ENCODE assay signal across 32 mouse cellular contexts in the genomic region with DNA sequence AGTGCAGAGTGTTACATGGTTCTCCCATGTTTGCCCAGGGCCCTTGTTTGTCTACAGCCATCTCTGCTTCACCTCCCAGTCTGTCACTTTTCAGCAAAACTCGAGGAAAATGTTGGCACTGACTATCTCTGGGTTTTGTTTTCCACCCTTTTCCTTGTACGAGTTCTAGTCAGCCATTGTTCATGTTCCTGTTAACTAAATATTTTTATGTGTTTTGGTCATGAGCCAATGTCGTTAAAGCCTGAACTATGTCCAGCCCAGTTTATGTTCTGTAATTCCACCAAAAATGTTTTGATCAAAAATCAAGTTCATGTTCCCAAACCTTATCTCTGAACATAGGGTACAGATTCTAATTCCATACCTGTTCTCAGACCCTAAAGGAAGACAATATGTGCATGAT. TPM values are rescaled to one million over a fixed set of nuclear protein-coding genes. Genes with fewer than 3 reads are reported as not detected.
DNase-seq lines count a peak whose midpoint lies in the region; ATAC-seq and TF ChIP-seq lines count a peak whose summit lies in the region.
"Had no signal": no experiment of that assay in that cellular context is flagged by ENCODE, and none has a peak within 500 bp of the region (broad histone marks: within the 10 kb centered on the region; RNA-seq: fewer than 3 reads in every experiment).

No protein-coding gene starts in this region.

- H3K27me3 ChIP-seq in kidney, embryonic 15.5 days, result no peaks in the 10 kb centered on the region
- H3K27me3 ChIP-seq in lung, embryonic 15.5 days, result no peaks in the 10 kb centered on the region
- no peaks in the 10 kb centered on the region for H3K27me3 ChIP-seq in myocyte (ENCODE audit: control insufficient read depth, insufficient read depth, insufficient read length)
- H3K27me3 ChIP-seq: embryonic facial prominence, embryonic 13.5 days; midbrain, embryonic 15.5 days; neural tube, embryonic 15.5 days had no signal

- no peak for TF ChIP-seq POLR2A in myocyte (IDR thresholded peaks at IDR 0.05; ENCODE audit: insufficient read length, low read depth)

- peaks cover 4% of the 10 kb centered on the region; the same call in 1 of the 2 replicates for H3K36me3 ChIP-seq in kidney, embryonic 15.5 days
- H3K36me3 ChIP-seq in lung, embryonic 15.5 days, result no peaks in the 10 kb centered on the region
- H3K36me3 ChIP-seq in myocyte (ENCODE audit: control insufficient read depth, insufficient read depth), result no peaks in the 10 kb centered on the region
- H3K36me3 ChIP-seq: midbrain, embryonic 15.5 days; neural tube, embryonic 15.5 days had no signal

- H3K4me3 ChIP-seq in gastrocnemius, adult 2 months, result no peak overlapping the region
- H3K4me3 ChIP-seq in kidney, embryonic 15.5 days (replicated peaks), result no peak overlapping the region
- H3K4me3 ChIP-seq in lung, embryonic 15.5 days, result no peak overlapping the region; the same call in 1 of the 2 replicates
- H3K4me3 ChIP-seq in myocyte, result no peak overlapping the region
- H3K4me3 ChIP-seq: embryonic facial prominence, embryonic 13.5 days; forebrain, embryonic 10.5 days; midbrain, embryonic 15.5 days had no signal

- no peak overlapping the region for H3ac ChIP-seq in myocyte (ENCODE audit: control insufficient read depth, insufficient read length)

- H3K9ac ChIP-seq in kidney, embryonic 15.5 days, result no peak overlapping the region
- no peak overlapping the region for H3K9ac ChIP-seq in lung, embryonic 15.5 days
- H3K9ac ChIP-seq: forebrain, postnatal 0 days; hindbrain, embryonic 14.5 days; liver, postnatal 0 days; midbrain, embryonic 15.5 days had no signal

- 50% methylated on average over 3 of the region's 3 CpGs for WGBS in kidney, embryonic 15.5 days
- WGBS in lung, embryonic 15.5 days, result 12% methylated on average over 3 of the region's 3 CpGs

- H3K4me1 ChIP-seq in kidney, embryonic 15.5 days, result peaks cover 33% of the 10 kb centered on the region
- peaks cover 40% of the 10 kb centered on the region for H3K4me1 ChIP-seq in lung, embryonic 15.5 days

- peak overlapping the region; percentile 95 for H3K27ac ChIP-seq in gastrocnemius, adult 2 months
- H3K27ac ChIP-seq in kidney, embryonic 15.5 days, result peak overlapping the region; percentile 34; the same call in 1 of the 2 replicates
- peak overlapping the region; percentile 96 for H3K27ac ChIP-seq in lung, embryonic 15.5 days
- H3K27ac ChIP-seq: forebrain, embryonic 10.5 days; hindbrain, embryonic 14.5 days; midbrain, embryonic 15.5 days had no signal

- no peak for DNase-seq in gastrocnemius, adult 2 months
- DNase-seq in gastrocnemius, postnatal 4 days (ENCODE audit: low spot score in 2 of 2), result no peak
- DNase-seq in kidney, postnatal 4 days, result no peak
- no peak for DNase-seq in lung, postnatal 4 days
- no peak for DNase-seq in cerebellum, adult 9-10 months
- DNase-seq: adrenal gland, postnatal 14 days; cerebellum, postnatal 10 days; forebrain, postnatal 0 days; liver, postnatal 0 days had no signal

- intact Hi-C loops in gastrocnemius, adult 2 months (cut with DNase I), result no loop called here

- no peaks in the 10 kb centered on the region for H3K9me3 ChIP-seq in kidney, embryonic 15.5 days (replicated peaks)
- no peaks in the 10 kb centered on the region for H3K9me3 ChIP-seq in lung, embryonic 15.5 days
- H3K9me3 ChIP-seq: embryonic facial prominence, embryonic 13.5 days; forebrain, embryonic 10.5 days; midbrain, embryonic 15.5 days; neural tube, embryonic 15.5 days had no signal

- no peak overlapping the region for H3K4me2 ChIP-seq in kidney, embryonic 15.5 days
- peak overlapping the region; percentile 90 for H3K4me2 ChIP-seq in lung, embryonic 15.5 days
- H3K4me2 ChIP-seq in myocyte (ENCODE audit: low read depth), result peak overlapping the region; percentile 98

- peaks cover 29% of the 10 kb centered on the region for H3K79me2 ChIP-seq in myocyte (ENCODE audit: control insufficient read depth, insufficient read depth)

- TF ChIP-seq CTCF in gastrocnemius, adult 2 months (IDR thresholded peaks at IDR 0.05), result no peak

- ATAC-seq in kidney, embryonic 15.5 days (replicated peaks; ENCODE audit: low FRiP score), result no peak
- no peak for ATAC-seq in lung, embryonic 15.5 days (ENCODE audit: borderline replicate concordance, extremely low read depth, low FRiP score, low TSS enrichment)
- ATAC-seq: activated CD4-positive, CD25-positive, alpha-beta regulatory T cell, adult 4 months; CD4-positive, CD25-positive, alpha-beta regulatory T cell, adult 4 months; forebrain, postnatal 0 days; liver, postnatal 0 days; midbrain, embryonic 15.5 days had no signal

TF ChIP-seq in myocyte, 11 proteins besides CTCF, POLR2A, EP300 and RAD21:
- no peak for TF ChIP-seq REST (IDR thresholded peaks at IDR 0.05; ENCODE audit: insufficient read depth, insufficient read length)
- no peak for TF ChIP-seq TCF12 (IDR thresholded peaks at IDR 0.05; ENCODE audit: insufficient read depth, poor library complexity, severe bottlenecking)
- TF ChIP-seq E2F4 (IDR thresholded peaks at IDR 0.05; ENCODE audit: insufficient read depth), result no peak
- no peak for TF ChIP-seq USF1 (IDR thresholded peaks at IDR 0.05; ENCODE audit: low read depth)
- no peak for TF ChIP-seq TCF3 (IDR thresholded peaks at IDR 0.05; ENCODE audit: insufficient read length, low read depth)
- TF ChIP-seq SRF (IDR thresholded peaks at IDR 0.05; ENCODE audit: control insufficient read depth, insufficient read length, low read depth), result no peak
- TF ChIP-seq CEBPB (IDR thresholded peaks at IDR 0.05; ENCODE audit: insufficient read depth, poor library complexity, severe bottlenecking), result no peak
- TF ChIP-seq MYOG (IDR thresholded peaks at IDR 0.05; ENCODE audit: control insufficient read depth in 1 of 3, insufficient read depth in 1 of 3, insufficient read length in 2 of 3, low read depth in 2 of 3), result no peak
- no peak for TF ChIP-seq MYOD1 (IDR thresholded peaks at IDR 0.05; ENCODE audit: control insufficient read depth in 1 of 3, insufficient read length in 2 of 3, low read depth in 2 of 3)
- no peak for TF ChIP-seq POLR2AphosphoS2 (IDR thresholded peaks at IDR 0.05; ENCODE audit: insufficient read length, low read depth)
- no peak for TF ChIP-seq MAX (IDR thresholded peaks at IDR 0.05; ENCODE audit: low read depth)

RNA-seq across cellular contexts. Expression of a gene that starts 1.6 kb away (rescaled TPM):
- 10 to 100 TPM; 13.1 to 14.4 TPM for total RNA-seq in gastrocnemius, adult 2 months (2021)
- total RNA-seq in gastrocnemius, postnatal 4 days (2021), result 10 to 100 TPM; 33.4 to 35.3 TPM
- 83.1 and 84.0 TPM in 2 replicates for polyA plus RNA-seq in kidney, embryonic 15.5 days (2015; fragmentation: Nextera tagmentation; extraction: Ambion mirVana)
- polyA plus RNA-seq in lung, embryonic 15.5 days (2015; fragmentation: Nextera tagmentation; extraction: Ambion mirVana), result 85.6 and 87.4 TPM in 2 replicates
- 38.8 TPM for polyA plus RNA-seq in myocyte (2012; fragmentation: generic; extraction: Trizol)

RNA-seq across cellular contexts. Expression of a gene that starts 16.9 kb away (rescaled TPM):
- not detected for total RNA-seq in gastrocnemius, adult 2 months (2021)
- total RNA-seq in gastrocnemius, postnatal 4 days (2021), result not detected
- polyA plus RNA-seq in kidney, embryonic 15.5 days (2015; fragmentation: Nextera tagmentation; extraction: Ambion mirVana), result not detected in 2 replicates
- not detected in 2 replicates for polyA plus RNA-seq in lung, embryonic 15.5 days (2015; fragmentation: Nextera tagmentation; extraction: Ambion mirVana)
- polyA plus RNA-seq in myocyte (2012; fragmentation: generic; extraction: Trizol), result not detected
- total RNA-seq: adrenal gland, postnatal 14 days; ES-E14; forebrain, postnatal 0 days; gastrocnemius, adult 18-20 months; granulocyte monocyte progenitor cell, adult 5-6 weeks; heart, postnatal 36 days; layer of hippocampus, postnatal 10 days; left cerebral cortex, adult 8-10 months; megakaryocyte-erythroid progenitor cell, adult 5-6 weeks had no signal
- polyA plus RNA-seq: activated CD4-positive, CD25-positive, alpha-beta regulatory T cell, adult 4 months; brain, embryonic 14.5 days; embryonic facial prominence, embryonic 13.5 days; forebrain, embryonic 10.5 days; forebrain, postnatal 0 days; hindbrain, embryonic 14.5 days; intestine, embryonic 14.5 days; limb, embryonic 11.5 days; midbrain, embryonic 15.5 days; neural tube, embryonic 15.5 days; stomach, embryonic 16.5 days; thymus, postnatal 0 days; urinary bladder, adult 2 months had no signal

RNA-seq across cellular contexts. Expression of a gene that starts 39.7 kb away (rescaled TPM):
- under 1 TPM in 1 of 2 experiments, not detected in 1; 0.42 TPM for total RNA-seq in gastrocnemius, adult 2 months (2021)
- under 1 TPM; 0.23 to 0.25 TPM for total RNA-seq in gastrocnemius, postnatal 4 days (2021)
- not detected in 2 replicates for polyA plus RNA-seq in kidney, embryonic 15.5 days (2015; fragmentation: Nextera tagmentation; extraction: Ambion mirVana)
- polyA plus RNA-seq in lung, embryonic 15.5 days (2015; fragmentation: Nextera tagmentation; extraction: Ambion mirVana), result 0.09 TPM in 1 of 2 replicates, not detected in the other
- polyA plus RNA-seq in myocyte (2012; fragmentation: generic; extraction: Trizol), result not detected
- total RNA-seq: ES-E14; forebrain, postnatal 0 days; granulocyte monocyte progenitor cell, adult 5-6 weeks; heart, postnatal 36 days; megakaryocyte-erythroid progenitor cell, adult 5-6 weeks had no signal
- polyA plus RNA-seq: activated CD4-positive, CD25-positive, alpha-beta regulatory T cell, adult 4 months; CD4-positive, CD25-positive, alpha-beta regulatory T cell, adult 4 months; embryonic facial prominence, embryonic 13.5 days; forebrain, embryonic 10.5 days; forebrain, postnatal 0 days; hindbrain, embryonic 14.5 days; intestine, embryonic 14.5 days; limb, embryonic 11.5 days; liver, postnatal 0 days; midbrain, embryonic 15.5 days; neural tube, embryonic 15.5 days; stomach, embryonic 16.5 days; thymus, postnatal 0 days had no signal

Comparison
In these comparisons a context has a peak if more than half of its experiments do, and no peak if none do; other contexts are left out.
1. H3K27ac ChIP-seq: peak in every context shown above with its lines; median percentile 96 in lung, embryonic 15.5 days; 95 in gastrocnemius, adult 2 months; 34 in kidney, embryonic 15.5 days.